Mouse (Mus musculus) MEL (cell line): ENCODE results near the gene Eci1. TPM values are rescaled to one million over a fixed set of nuclear protein-coding genes. Genes with fewer than 3 reads are reported as not detected.

ENCODE experiments used
- DNase-seq: peaks from one replicate; pipeline ENCODE4 v3.0.0; 2011; ENCODE audit warnings: low read depth, low spot score
- H3K27ac ChIP-seq: 2 replicates; pipeline ENCODE4 v1.5.1; 2012; ENCODE audit warnings: low read depth, mild to moderate bottlenecking, control low read depth, low read length, moderate library complexity; ENCODE audit not compliant: control insufficient read depth
- H3K27me3 ChIP-seq, 2 experiments: fragments of 150-350 bp in 1 of 2; sonication (generic) in 1 of 2; 2 replicates each; pipeline ENCODE4 v1.6.1; 2012; ENCODE audit warnings: low read length in 2 of 2, mild to moderate bottlenecking in 2 of 2, improper control_type of control experiment in 1 of 2, moderate library complexity in 1 of 2; ENCODE audit not compliant: insufficient read depth in 2 of 2, control insufficient read depth in 1 of 2
- H3K36me3 ChIP-seq, 2 experiments: 2 replicates each; pipeline ENCODE4 v1.6.1; 2012 to 2014; ENCODE audit warnings: low read length in 2 of 2, improper control_type of control experiment in 1 of 2, inconsistent platforms in 1 of 2, mild to moderate bottlenecking in 1 of 2; ENCODE audit not compliant: insufficient read depth in 2 of 2, control insufficient read depth in 1 of 2
- H3K4me1 ChIP-seq, 2 experiments: fragments of 150-350 bp in 1 of 2; sonication (generic) in 1 of 2; 2 replicates each; pipeline ENCODE4 v1.6.1; 2012; ENCODE audit warnings: low read length in 2 of 2, improper control_type of control experiment in 1 of 2, mild to moderate bottlenecking in 1 of 2; ENCODE audit not compliant: insufficient read depth in 2 of 2, control insufficient read depth in 1 of 2
- H3K4me3 ChIP-seq, 2 experiments: fragments of 150-350 bp in 1 of 2; sonication (generic) in 1 of 2; 2 replicates each; pipeline ENCODE4 v1.5.1; 2012; ENCODE audit warnings: low read depth in 2 of 2, low read length in 2 of 2, mild to moderate bottlenecking in 2 of 2, moderate library complexity in 2 of 2, control low read depth in 1 of 2, improper control_type of control experiment in 1 of 2; ENCODE audit not compliant: control insufficient read depth in 1 of 2, insufficient read depth in 1 of 2
- H3K79me2 ChIP-seq: 2 replicates; pipeline ENCODE4 v1.6.1; 2012; ENCODE audit warnings: mild to moderate bottlenecking, low read length, moderate library complexity; ENCODE audit not compliant: control insufficient read depth, poor library complexity, insufficient read depth
- H3K9ac ChIP-seq: 2 replicates; pipeline ENCODE4 v1.6.1; 2012; ENCODE audit warnings: low read depth, mild to moderate bottlenecking, control low read depth, low read length, moderate library complexity; ENCODE audit not compliant: control insufficient read depth, poor library complexity, severe bottlenecking
- H3K9me3 ChIP-seq: fragments of 150-350 bp; sonication (generic); replicated peaks from 2 replicates; pipeline ENCODE4 v1.6.1; 2012; ENCODE audit warnings: mild to moderate bottlenecking, low read length, improper control_type of control experiment, moderate library complexity; ENCODE audit not compliant: insufficient read depth
- CHD2 ChIP-seq: IDR thresholded peaks from 2 replicates; pipeline ENCODE4 v1.6.1; 2011; ENCODE audit warnings: low read length, improper control_type of control experiment
- CTCF ChIP-seq, 3 experiments: IDR thresholded peaks in 2 of 3; conservative IDR thresholded peaks in 1 of 3; 2 replicates each; pipeline ENCODE4 v1.5.1; 2011 to 2012; ENCODE audit warnings: low read length in 3 of 3, low read depth in 2 of 3, mild to moderate bottlenecking in 2 of 3, improper control_type of control experiment in 1 of 3, inconsistent platforms in 1 of 3, mixed read lengths in 1 of 3, moderate library complexity in 1 of 3; ENCODE audit not compliant: control insufficient read depth in 1 of 3, insufficient read depth in 1 of 3, poor library complexity in 1 of 3, severe bottlenecking in 1 of 3
- ETS1 ChIP-seq: IDR thresholded peaks from 2 replicates; pipeline ENCODE4 v1.6.1; 2012; ENCODE audit warnings: low read depth, mild to moderate bottlenecking, inconsistent platforms, low read length, improper control_type of control experiment, moderate library complexity
- GABPA ChIP-seq: IDR thresholded peaks from 2 replicates; pipeline ENCODE4 v1.6.1; 2012; ENCODE audit warnings: low read depth, mild to moderate bottlenecking, inconsistent platforms, low read length, improper control_type of control experiment, moderate library complexity
- JUND ChIP-seq: IDR thresholded peaks from 2 replicates; pipeline ENCODE4 v1.6.1; 2011; ENCODE audit warnings: low read depth, mild to moderate bottlenecking, improper control_type of control experiment, low read length
- KAT2A ChIP-seq: conservative IDR thresholded peaks from 2 replicates; pipeline ENCODE4 v1.6.1; 2012; ENCODE audit warnings: low read depth, low read length, improper control_type of control experiment, inconsistent platforms
- MYC ChIP-seq: IDR thresholded peaks from 2 replicates; pipeline ENCODE4 v1.6.1; 2011; ENCODE audit warnings: low read depth, mild to moderate bottlenecking, low read length, improper control_type of control experiment, moderate library complexity
- NELFE ChIP-seq: IDR thresholded peaks from 2 replicates; pipeline ENCODE4 v1.6.1; 2011; ENCODE audit warnings: low read depth, low read length, improper control_type of control experiment
- POLR2AphosphoS2 ChIP-seq: IDR thresholded peaks from 2 replicates; pipeline ENCODE4 v1.6.1; 2011; ENCODE audit warnings: low read length, improper control_type of control experiment
- POLR2AphosphoS5 ChIP-seq: IDR thresholded peaks from 2 replicates; pipeline ENCODE4 v1.6.1; 2012; ENCODE audit warnings: low read depth, borderline replicate concordance, mild to moderate bottlenecking, inconsistent platforms, low read length, moderate library complexity, mixed read lengths
- RAD21 ChIP-seq: IDR thresholded peaks from 2 replicates; pipeline ENCODE4 v1.6.1; 2011; ENCODE audit warnings: mild to moderate bottlenecking, low read depth, low read length, improper control_type of control experiment
- SIN3A ChIP-seq: IDR thresholded peaks from 2 replicates; pipeline ENCODE4 v1.6.1; 2012; ENCODE audit warnings: low read length, improper control_type of control experiment, inconsistent platforms
- SMC3 ChIP-seq: IDR thresholded peaks from 2 replicates; pipeline ENCODE4 v1.6.1; 2011; ENCODE audit warnings: low read depth, low read length, improper control_type of control experiment
- TBP ChIP-seq: IDR thresholded peaks from 2 replicates; pipeline ENCODE4 v1.8.0; 2011; ENCODE audit warnings: low read depth, low read length, improper control_type of control experiment
- USF1 ChIP-seq: IDR thresholded peaks from 2 replicates; pipeline ENCODE4 v1.6.1; 2014; ENCODE audit warnings: low read depth, mild to moderate bottlenecking, inconsistent platforms, low read length, improper control_type of control experiment, moderate library complexity
- ZC3H11A ChIP-seq: IDR thresholded peaks from 2 replicates; pipeline ENCODE4 v1.6.1; 2012; ENCODE audit warnings: low read depth, mild to moderate bottlenecking, inconsistent platforms, low read length, improper control_type of control experiment
- ZKSCAN1 ChIP-seq: IDR thresholded peaks from 2 replicates; pipeline ENCODE4 v1.6.1; 2012; ENCODE audit warnings: low read depth, mild to moderate bottlenecking, inconsistent platforms, low read length, improper control_type of control experiment, moderate library complexity
- ZNF384 ChIP-seq: IDR thresholded peaks from 2 replicates; pipeline ENCODE4 v1.6.1; 2012; ENCODE audit warnings: low read depth, mild to moderate bottlenecking, inconsistent platforms, low read length, improper control_type of control experiment
- polyA plus RNA-seq, 2 experiments: library from polyadenylated mRNA; stranded (reverse) in 1 of 2; unstranded in 1 of 2; fragments of >175 nt in 1 of 2; fragments of >200 nt in 1 of 2; gene quantifications; 2 replicates each; pipeline versions ENCODE4 v1.2.1 to v1.2.4; 2012; ENCODE audit warnings: low replicate concordance in 2 of 2, low read depth in 1 of 2; ENCODE audit not compliant: insufficient read length in 2 of 2, insufficient read depth in 1 of 2, missing spikeins in 1 of 2
- total RNA-seq: library from RNA; depleted of rRNA; stranded (reverse); fragments of 300-350 nt; gene quantifications from 2 replicates; pipeline ENCODE4 v1.2.3, GENCODE M21; 2012

Gene Eci1
- total and polyA plus RNA-seq, 3 experiments = 48.6 to 65.6 TPM; not detected in 1

DNA sequence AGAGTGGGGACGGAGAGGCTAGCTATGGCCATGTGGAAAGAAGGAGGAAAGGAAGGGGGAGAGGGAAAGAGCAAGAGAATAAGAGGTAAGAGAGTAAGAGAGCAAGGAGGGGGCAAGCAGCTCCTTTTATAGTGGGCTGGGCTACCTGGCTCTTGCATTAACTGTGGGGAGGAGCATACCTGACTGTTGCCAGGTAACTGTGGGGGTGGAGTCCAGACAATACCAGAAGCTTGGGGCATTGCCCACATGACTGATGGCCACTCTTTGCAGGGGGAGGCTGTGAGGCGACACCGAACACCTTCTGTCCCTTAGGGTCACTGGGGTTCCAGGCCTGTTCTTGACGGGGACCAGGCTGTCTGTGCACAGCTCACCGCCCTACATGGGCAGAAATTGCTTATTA is 37.7 kb upstream of the Eci1 start:
- Histone ChIP-seq H3K9me3 (no peaks in the 10 kb centered on the region), H3K79me2 (no peaks in the 10 kb centered on the region), H3K9ac (no peak overlapping the region), H3K27me3 (no peaks in the 10 kb centered on the region), H3K36me3 (peaks cover 0 to 14% of the 10 kb centered on the region in 2 experiments; a peak in 2 of 4 replicates), H3K27ac (no peak overlapping the region), H3K4me3 (no peak overlapping the region), H3K4me1 (no peaks in the 10 kb centered on the region)
- no peak for TF ChIP-seq RAD21
- TF ChIP-seq POLR2AphosphoS2 = no peak
- no peak for DNase-seq

- peak; percentile 49 for TF ChIP-seq SMC3
- TF ChIP-seq POLR2AphosphoS5 = no peak
- no peak for TF ChIP-seq POLR2AphosphoS2
- no peak for TF ChIP-seq ZKSCAN1
- peak; percentile 59 to 72 (median 67); a peak in 5 of 6 replicates for TF ChIP-seq CTCF (IDR thresholded peaks at IDR 0.05 in 2 of 3, conservative IDR thresholded peaks at IDR 0.05 in 1 of 3; ENCODE audit: control insufficient read depth in 1 of 3, insufficient read depth in 1 of 3, low read depth in 2 of 3, low read length in 3 of 3, poor library complexity in 1 of 3, severe bottlenecking in 1 of 3)
- no peak for TF ChIP-seq MYC
- peak; percentile 47 for TF ChIP-seq RAD21
- no peak for TF ChIP-seq KAT2A
- no peak for TF ChIP-seq GABPA
- no peak for TF ChIP-seq SIN3A
- TF ChIP-seq CHD2 = no peak
- TF ChIP-seq NELFE = no peak
- TF ChIP-seq TBP = no peak
- TF ChIP-seq ZNF384 = no peak
- TF ChIP-seq JUND = no peak
- TF ChIP-seq ZC3H11A = peak; percentile 6; the same call in 1 of the 2 replicates
- TF ChIP-seq ETS1 = no peak
- TF ChIP-seq USF1 = no peak
- no peaks in the 10 kb centered on the region for H3K27me3 ChIP-seq
- no peaks in the 10 kb centered on the region for H3K4me1 ChIP-seq
- DNase-seq = peak; percentile 51
- H3K9me3 ChIP-seq = no peaks in the 10 kb centered on the region
- H3K9ac ChIP-seq = no peak overlapping the region
- H3K27ac ChIP-seq = no peak overlapping the region
- H3K36me3 ChIP-seq = peaks cover 0 to 12% of the 10 kb centered on the region in 2 experiments; a peak in 2 of 4 replicates
- no peaks in the 10 kb centered on the region for H3K79me2 ChIP-seq
- no peak overlapping the region for H3K4me3 ChIP-seq
Measured at GRCm38 (mm10) chr17:24389865-24390264, 36.6 kb upstream of the Eci1 start.
